Mouse (Mus musculus) megakaryocyte-erythroid progenitor cell, adult 5-6 weeks (primary cell): ENCODE data around the gene Shisa4. TPM values are rescaled to one million over a fixed set of nuclear protein-coding genes. Genes with fewer than 3 reads are reported as not detected.

Source experiments
- ATAC-seq: replicated peaks from 2 replicates; pipeline ENCODE4 v1.8.0; 2016; ENCODE audit warnings: mild to moderate bottlenecking, inconsistent platforms; ENCODE audit not compliant: severe bottlenecking, poor library complexity, low FRiP score, low TSS enrichment
- total RNA-seq, 2 experiments: library from RNA; stranded (forward) in 1 of 2; stranded (reverse) in 1 of 2; fragments of 200-1000, 215-1000 nt in 1 of 2; fragments of >200 nt in 1 of 2; fragmentation: Nextera tagmentation in 1 of 2; gene quantifications; 2 replicates each; pipeline ENCODE4 v1.2.3; 2014 to 2017

The Shisa4 gene
- total RNA-seq, 2 experiments from 2014 or later, result not detected

- ATAC-seq, result peak; percentile 78
Measured at GRCm38 (mm10) chr1:135368245-135368644, 6.8 kb downstream of the Shisa4 start.

GRCm38 (mm10) chr1:135367595-135367994, 7.4 kb downstream of the Shisa4 start:
- no peak for ATAC-seq

- no peak for ATAC-seq
Measured at GRCm38 (mm10) chr1:135367005-135367404, 8.0 kb downstream of the Shisa4 start.

- ATAC-seq, result no peak
Measured at GRCm38 (mm10) chr1:135366380-135366779, 8.7 kb downstream of the Shisa4 start.

GRCm38 (mm10) chr1:135363446-135363845, 11.6 kb downstream of the Shisa4 start:
- ATAC-seq, result no peak

- ATAC-seq, result no peak
Measured at GRCm38 (mm10) chr1:135362115-135362514, 12.9 kb downstream of the Shisa4 start.

GRCm38 (mm10) chr1:135361491-135361890, 13.5 kb downstream of the Shisa4 start:
- no peak for ATAC-seq

- no peak for ATAC-seq
Measured at GRCm38 (mm10) chr1:135359071-135359470, 16.0 kb downstream of the Shisa4 start.

- ATAC-seq, result no peak
Measured at GRCm38 (mm10) chr1:135351953-135352352, 23.1 kb downstream of the Shisa4 start.

GRCm38 (mm10) chr1:135347498-135348169, 27.4 kb downstream of the Shisa4 start:
- no peak for ATAC-seq

- ATAC-seq, result no peak
Measured at GRCm38 (mm10) chr1:135346891-135347290, 28.1 kb downstream of the Shisa4 start.

GRCm38 (mm10) chr1:135344026-135344425, 31.0 kb downstream of the Shisa4 start:
- no peak for ATAC-seq

- no peak for ATAC-seq
Measured at GRCm38 (mm10) chr1:135341947-135342346, 33.1 kb downstream of the Shisa4 start.

- ATAC-seq, result no peak
Measured at GRCm38 (mm10) chr1:135330578-135330977, 44.5 kb downstream of the Shisa4 start.

- ATAC-seq, result no peak
Measured at GRCm38 (mm10) chr1:135328368-135328767, 46.7 kb downstream of the Shisa4 start.

GRCm38 (mm10) chr1:135325934-135326333, 49.1 kb downstream of the Shisa4 start:
- ATAC-seq, result no peak

- ATAC-seq, result no peak
Measured at GRCm38 (mm10) chr1:135324571-135324970, 50.5 kb downstream of the Shisa4 start, which contains the start of gene Lmod1. Lmod1 (plus strand) TSS chr1:135324807.

- ATAC-seq, result no peak
Measured at GRCm38 (mm10) chr1:135323367-135323901, 51.6 kb downstream of the Shisa4 start.
